Mouse (Mus musculus) MN1 (cell line): ENCODE data around the gene Spsb4.

Experiments
- DNase-seq: peaks from one replicate; pipeline ENCODE4 v3.0.0-alpha.2; 2016; ENCODE audit warnings: low spot score

Gene Spsb4

DNA sequence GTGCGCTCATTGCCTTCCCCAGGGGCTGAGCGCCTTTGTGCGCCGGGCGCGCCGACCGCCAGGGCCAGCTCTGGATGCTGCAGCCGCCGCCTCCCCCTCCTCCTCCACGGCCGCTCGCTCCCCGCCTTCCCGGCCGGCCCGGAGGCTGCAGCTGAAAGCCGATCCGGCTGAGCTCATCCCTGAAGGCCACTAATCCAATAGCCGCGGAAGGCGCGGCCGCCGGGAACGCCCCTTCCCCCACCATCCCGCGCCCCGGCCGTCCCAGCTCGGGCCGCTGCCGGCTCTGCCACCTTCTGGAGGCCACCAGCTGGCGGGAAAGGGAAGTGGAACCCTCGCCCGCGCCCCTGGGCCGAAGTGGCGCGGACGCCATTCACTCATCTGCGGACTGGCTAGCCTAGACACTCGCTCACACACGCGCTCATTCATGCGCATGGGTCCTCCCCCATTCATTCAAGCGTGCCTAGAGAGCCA, at the start of gene Spsb4:
Gene Spsb4, minus strand, starts transcription at position 167 of the 471 bp plus-strand sequence.
- peak; percentile 95 for DNase-seq

DNA sequence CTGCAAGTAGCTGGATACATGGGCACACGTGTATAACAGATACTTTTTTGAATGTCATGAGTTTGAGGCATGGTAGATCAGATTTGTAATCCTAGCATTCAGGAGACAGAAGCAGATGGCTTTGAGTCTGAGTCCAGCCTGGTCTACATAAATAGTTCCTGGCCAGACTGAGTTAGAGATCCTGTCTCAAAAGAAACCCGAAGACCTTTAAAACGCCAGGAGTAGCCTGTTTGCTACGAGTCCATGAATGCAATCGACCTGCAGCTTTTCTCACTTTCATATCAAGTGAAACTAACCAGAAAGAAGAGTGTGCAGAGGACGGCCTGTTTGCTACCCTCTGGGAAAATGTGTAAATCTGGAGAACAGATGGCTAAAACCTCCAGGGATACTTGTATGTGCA, 49.1 kb upstream of the Spsb4 start:
- no peak for DNase-seq

DNA sequence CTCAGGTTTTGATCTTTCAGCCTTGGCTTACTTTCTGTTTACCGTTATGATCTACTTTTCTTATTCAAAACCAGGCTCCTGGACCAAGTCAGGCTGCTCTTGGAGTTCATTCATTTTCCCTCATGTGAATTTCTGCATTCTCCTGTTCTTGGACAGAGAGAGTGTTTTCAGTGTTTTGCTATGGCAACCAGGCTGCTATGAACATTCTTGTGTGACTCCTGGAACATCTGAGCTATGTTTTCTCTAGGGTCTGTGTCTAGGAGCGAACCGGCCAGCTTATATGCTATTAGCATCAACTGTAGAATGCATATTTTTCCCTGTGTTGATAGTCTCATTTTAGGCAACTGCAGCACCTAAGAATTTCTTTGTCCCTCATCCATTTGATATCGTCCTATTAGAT, 47.2 kb upstream of the Spsb4 start:
- no peak for DNase-seq

DNA sequence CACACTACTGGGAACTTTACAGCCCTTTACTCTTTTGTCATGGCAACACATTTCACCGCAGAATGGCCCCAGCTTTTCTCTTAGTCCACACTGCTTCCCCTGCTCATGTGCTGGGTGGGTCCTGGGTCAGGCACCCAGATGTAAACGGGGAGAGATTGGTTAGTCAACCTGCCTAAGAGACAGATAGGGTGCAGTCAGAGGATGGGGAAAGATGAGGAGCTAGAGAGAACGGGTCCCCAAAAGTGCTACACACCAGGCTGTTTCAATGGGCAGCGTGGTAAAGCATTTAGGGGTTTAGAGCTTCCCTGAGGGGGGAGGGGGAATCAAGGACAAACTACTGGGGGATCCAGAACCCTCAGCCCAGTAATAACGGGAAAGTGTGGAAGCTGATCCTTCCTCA, 46.6 kb upstream of the Spsb4 start:
- DNase-seq = no peak

DNA sequence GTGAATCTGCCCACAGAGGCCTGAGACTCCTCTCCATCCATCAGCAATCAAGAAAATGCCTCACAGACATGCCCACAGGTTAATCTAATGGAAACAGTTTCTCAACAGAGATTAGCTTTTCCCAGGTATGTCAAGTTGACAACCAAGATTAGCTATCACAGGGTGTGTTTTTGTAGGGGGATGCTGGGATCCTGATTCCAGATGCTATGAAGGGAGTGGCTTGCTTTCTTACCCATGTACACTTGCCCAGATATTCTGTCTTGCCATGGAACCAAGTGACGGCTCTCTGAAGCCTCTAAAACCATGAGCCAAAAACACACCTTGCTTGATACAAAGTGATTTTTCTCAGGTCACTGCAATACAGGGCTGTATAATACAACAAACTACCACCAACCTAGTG, 45.5 kb upstream of the Spsb4 start:
- no peak for DNase-seq

DNA sequence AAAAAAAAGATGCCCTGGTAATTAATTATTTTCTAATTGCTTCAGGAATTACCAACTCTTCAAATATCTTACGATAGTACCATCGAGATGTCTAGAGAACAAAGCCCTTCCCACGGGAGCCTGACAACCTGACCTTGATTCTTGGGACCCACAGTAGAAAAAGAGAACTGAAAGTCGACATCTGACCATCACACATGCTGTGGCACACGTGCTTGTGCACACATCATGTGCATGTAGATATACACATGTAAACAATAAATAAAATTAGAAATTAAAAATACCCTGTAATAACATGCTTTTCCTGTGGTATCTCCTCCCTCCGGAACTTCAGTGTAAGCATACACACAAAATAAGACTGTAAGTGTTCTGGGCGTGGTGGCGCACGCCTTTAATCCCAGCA, 43.1 kb upstream of the Spsb4 start:
- no peak for DNase-seq

DNA sequence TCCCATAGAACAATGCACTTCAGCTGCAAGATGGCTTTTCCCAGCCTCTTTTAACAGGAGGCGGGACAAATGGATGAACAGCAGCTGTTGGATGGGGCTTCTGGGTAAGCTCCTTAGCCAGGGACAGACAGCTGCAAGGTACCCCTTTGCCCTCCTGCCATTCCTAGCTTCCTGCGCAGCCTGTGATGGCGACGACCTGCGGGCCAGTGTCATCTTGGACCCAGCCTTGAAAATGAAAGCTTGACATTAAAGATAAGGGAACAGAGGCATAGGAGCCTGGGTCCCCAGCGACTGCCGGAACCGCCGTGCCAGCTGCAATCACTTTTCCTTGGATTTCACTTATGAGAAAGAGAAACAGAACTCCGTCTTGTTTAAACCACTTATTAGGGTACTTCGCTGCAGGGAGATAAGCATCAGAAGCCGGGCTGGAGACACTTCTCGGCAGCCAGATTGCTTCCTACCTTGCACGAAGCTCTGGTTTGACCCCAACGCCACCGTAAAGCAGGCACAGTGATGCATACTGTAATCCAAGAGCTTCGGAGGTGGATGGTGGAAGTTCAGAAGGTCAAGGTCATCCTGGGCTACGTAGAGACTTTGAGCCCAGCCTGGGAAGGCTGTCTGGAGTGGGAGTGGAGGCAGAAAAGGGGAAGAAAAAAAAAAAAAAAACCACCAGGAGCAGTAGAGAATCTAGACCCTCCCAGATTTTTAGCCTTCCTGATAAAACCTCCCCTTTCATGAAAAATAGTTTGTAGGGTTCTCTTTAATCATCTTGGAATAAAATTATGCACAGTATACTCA, 38.1 kb upstream of the Spsb4 start:
- DNase-seq = peak; percentile 29

DNA sequence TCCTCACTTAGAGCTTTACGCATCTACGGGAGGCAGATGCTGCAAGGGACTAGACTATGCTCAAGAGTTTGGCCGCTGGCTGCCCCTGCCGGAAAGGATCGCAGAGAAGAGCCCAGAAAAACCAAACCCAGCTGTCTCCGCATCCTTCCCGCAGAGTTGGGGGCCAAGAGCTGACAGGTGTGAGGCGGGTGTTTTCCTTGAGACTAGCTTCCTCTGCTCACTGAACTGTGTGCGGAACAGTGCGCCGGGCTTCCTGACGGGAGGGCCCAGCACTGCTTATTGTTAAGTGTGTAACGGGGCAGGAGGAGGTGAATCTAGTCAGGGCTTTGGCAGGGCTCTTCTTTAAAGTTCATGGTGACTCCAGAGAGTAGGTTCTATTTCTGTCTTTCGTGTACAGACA, 37.3 kb upstream of the Spsb4 start:
- DNase-seq = no peak

DNA sequence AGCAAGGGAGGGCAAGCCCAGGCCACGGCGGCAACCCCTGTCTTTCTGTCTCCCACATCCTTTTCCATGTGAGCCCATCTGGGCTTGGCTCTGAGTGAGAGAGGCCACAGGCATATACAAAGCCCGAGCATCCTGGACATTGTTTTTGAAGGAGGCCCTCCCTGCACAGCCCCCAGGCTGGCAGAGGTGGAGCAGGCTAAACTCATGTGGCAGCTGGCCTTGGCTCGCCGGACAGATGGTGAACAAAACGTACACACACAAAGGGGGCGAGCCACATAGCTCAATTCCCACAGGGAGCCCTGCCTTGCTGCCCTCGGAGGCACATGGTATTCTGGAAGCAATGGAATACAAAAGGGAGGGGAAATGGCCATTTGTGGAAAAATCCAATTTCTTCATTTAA, 32.5 kb upstream of the Spsb4 start:
- DNase-seq = no peak

DNA sequence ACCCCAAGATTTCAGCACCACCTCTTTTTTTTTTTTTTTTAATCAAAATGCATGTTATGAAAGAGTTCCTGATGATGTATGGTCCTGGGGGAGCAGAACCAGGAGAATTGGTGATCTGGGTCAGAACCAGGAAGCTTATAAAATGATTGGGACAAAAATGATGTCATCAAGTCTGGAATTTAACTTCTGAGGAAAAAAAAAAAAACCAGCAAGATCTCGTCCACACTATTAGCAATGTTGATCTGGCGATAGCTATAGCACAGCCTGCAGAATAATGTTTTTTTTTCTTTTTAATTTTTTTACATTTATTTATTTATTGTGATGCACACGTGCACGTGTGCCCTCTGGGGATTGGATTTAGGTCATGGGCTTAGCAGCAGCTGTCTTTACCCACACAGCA, 27.6 kb upstream of the Spsb4 start:
- DNase-seq = no peak

DNA sequence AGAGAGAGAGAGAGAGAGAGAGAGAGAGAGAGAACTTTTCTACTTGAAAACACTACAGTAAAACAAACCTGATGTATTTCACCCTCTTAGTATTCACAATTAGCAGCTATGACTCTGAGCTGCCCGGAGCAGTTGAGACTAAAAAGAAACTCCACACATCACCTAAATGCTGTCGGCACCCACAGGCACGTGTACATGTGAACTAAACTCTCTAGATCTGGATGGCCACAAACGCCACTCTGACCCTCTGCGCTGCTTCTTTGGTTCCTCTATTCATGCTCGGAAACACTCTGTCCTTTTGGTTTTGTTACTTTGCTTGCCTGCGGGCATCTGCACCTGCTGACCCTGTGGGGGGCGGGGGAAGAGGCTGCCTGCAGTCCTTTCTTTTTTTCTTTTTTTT, 23.0 kb upstream of the Spsb4 start:
- DNase-seq = no peak

DNA sequence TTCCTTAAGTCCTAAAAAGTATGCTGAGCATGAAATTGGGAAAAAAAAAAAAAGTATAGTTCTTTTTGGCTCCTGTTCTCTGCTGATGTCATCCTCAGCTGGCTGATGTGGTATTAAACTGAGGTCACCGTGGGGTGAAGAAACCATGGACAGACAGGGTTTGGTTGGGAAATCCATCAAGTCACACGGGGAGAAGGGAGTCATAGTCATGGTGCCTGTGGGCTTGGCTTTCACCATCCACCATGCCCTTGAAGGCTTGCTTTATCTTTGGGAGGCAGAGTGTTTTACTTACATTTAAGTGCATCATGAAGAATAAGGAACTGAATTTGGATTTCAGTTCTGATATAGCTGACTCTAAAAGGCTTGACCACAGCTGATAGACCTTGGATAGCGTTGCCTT, 19.4 kb upstream of the Spsb4 start:
- DNase-seq = no peak

DNA sequence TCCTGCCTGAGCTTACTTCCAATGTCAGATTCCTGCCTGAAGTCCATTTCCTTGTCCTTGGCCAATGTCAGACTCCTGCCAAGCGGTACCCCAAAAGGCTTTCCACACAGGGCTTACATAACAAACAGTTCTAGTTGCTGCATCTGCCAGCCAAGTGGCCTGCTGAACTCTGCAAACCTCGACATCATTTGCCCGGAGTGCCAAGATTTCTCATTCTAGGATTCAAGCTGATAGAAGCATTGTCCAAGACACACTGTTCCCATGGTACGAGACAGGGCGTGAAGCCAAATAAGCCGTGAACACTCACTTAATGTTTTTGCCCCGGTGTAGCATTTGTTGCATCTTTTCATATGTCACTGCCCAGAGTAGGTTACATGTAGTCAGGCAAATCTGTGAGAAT, 18.0 kb upstream of the Spsb4 start:
- no peak for DNase-seq

DNA sequence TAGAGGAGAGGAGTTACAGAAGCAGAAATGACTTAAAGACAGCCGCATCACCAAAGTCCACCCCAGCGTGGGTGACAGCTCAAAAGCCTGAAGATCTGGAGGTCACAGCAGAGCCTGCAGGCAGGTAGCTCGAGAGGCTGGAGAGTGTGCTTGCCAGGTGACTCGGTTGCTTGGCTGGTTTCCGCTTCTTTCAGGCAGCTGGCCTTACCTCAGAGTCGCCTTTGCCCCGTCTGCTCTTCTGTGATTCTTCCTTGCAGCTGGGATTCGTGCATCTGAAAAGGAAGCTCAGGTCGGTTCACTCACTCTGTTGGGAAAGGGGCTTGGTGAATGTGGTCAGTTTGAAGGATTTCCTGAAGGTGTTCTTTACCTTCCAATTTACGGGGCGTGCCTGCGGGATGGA, 8.7 kb upstream of the Spsb4 start:
- no peak for DNase-seq

DNA sequence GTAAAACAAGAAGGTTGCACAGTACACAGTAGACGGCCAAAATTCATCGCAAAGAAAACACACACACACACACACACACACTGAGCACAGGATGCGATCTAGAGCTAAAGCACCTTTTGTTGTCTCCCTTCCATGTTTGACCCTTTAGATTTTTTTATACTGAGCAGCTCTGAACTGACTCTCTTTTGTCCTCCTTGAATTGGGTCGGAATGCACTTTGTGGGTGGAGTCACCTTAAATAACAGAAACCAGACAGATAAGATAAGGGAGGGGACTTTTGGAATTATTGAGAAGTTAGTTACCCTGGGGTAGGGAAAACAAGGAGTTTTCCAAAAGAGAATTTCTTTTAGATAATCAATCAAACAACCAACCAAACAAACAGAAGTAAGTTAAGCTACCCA, 7.4 kb upstream of the Spsb4 start:
- no peak for DNase-seq

DNA sequence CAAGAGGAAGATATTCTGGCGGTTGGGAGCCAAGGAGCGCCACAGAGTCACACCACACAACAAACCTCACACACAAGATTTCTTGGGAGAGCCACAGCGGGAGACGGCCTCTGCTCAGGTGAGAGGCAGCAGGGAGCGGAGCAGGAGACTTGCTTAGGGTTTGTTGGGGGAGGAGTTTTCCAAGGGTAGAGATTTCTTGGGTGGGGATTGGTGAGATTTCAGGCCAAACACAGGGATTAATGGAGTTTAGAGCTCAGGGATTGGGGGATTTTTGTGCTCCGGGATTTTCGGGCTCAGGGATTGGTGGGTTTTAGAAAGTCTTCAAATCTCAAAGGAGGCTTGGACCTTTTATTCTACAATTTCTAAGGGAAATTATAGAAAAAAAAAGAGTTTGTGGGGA, 5.8 kb upstream of the Spsb4 start:
- no peak for DNase-seq

DNA sequence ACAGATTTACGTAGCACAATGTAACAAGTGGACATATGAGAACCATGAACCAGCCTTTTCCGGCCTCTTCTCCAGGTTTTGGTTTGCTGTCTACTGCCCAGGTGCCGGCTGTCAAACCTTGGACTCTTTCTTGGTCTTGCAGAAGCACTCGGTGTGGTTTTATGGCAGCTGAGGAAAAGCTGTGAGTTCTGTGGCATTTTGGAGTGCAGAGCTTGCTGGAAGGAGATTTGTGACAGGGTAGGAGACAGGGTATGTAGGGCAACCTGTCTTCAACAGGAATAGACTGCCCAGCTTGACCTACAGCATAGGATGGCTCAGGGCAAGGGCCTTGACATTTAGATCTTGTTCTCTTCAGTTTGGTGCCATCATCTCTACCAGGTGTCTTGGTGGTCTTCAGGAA, 4.3 kb upstream of the Spsb4 start:
- DNase-seq = no peak

DNA sequence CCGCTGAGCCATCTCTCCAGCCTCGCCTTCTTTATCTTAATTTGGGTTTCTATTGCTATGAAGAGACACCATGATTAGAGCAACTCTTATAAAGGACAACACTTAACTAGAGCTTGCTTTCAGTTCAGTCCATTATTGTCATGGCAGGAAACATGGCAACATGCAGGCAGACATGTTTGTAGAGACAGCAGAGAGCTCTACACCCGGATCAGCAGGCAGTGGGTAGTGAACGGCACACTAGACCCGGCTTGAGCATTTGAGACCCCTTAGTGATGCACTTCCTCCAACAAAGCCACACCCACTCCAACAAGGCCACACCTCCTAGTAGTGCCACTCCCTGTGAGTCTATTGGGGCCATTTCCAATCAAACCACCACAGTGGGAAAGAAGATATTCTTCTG, 3.7 kb upstream of the Spsb4 start:
- no peak for DNase-seq

DNA sequence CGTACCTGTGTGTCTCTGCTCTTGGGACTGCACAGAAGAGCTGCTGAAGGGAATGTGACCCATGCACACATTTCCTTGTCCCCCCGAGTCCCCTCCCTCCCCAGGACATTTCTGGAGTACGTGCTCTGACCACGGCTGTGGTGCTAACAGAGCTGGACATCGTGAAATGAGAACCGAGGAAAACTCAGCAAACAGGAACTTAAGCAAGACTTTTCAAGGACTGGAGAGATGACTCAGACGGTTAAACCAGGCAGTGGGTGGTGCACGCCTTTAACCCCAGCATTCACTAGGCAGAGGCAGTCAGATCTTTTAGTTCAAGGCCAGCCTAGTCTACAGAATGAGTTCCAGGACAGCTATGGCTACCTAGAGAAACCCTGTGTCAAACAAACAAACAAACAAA, 1.5 kb upstream of the Spsb4 start:
- DNase-seq = no peak

DNA sequence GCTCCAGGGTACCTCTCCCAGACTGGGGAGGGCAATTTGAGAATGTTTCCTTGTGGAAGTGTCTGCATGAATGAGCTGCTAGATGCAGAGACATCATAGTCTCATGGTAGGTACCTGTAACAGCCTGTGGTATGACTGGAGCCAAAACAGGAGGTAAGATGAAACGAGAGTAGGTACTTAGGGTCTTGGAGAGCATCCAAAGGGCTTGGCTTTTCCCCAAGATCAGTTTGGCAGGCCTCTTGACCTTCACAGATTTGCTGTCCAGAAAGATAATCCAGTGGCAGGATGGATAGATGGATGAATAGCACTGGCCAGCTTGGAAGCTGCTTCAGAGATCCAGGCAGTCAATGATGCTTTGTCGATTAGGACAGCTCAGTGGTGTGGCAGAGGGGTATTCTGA, 1.0 kb upstream of the Spsb4 start:
- peak; percentile 27 for DNase-seq

DNA sequence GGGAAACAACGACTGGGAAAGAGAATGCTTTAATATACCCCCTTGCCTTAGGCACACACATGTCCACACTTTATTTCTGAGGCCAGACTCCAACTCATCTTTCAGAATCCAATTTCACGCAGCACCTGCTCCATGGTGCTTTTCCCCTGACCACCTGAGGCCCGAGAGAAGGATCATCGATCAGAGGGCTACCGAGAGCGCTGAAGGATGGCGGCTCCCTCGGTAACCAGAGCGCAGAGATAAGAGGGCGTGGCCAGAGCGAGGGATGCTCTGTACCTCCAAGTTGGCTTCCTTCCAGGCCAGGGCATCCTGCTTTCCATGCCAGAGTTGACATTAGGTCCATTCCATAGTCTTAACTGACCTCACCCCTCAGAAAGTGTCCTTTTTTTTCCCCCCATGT, 588 bp upstream of the Spsb4 start:
- peak; percentile 79 for DNase-seq

DNA sequence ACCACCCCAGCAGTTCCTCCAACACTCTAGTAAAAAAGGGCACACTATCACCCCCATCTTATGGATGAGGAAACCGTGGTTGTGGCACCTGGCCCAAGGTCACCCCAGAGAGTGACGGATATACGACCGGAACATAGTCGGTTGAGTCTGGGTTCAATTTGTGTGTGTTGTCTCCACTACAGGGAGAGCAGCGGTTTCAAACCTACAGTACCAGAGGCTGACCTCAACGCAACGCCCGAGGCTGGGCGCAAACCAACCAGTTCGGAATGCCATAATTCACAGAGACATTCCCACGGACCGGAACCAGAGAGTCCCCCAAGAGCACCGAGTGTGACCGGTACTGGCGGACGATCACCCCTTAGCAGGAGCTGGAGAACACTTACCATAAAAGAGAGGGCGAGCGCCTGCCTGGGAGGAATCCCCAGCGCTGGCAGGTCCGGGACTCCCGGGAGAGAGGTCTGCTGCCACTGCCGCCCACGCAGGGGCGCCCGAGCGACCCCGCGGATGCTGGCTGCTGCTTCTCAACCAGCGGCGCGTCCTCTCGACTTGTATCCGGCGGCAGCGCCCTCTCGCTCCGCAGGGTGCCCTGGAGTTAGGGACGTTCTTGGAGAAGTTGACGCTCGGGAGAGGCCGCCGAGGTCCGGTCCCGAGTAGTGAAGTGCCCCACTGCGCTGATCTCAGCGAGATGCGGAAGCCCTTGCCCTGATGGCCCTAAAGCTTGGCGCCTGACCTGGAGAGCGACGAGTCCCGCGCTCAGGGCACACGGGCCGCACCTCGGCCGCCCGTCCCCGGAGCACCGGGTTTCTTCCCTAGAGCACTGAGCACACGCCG, 617 bp downstream of the Spsb4 start:
- peak; percentile 87 for DNase-seq

DNA sequence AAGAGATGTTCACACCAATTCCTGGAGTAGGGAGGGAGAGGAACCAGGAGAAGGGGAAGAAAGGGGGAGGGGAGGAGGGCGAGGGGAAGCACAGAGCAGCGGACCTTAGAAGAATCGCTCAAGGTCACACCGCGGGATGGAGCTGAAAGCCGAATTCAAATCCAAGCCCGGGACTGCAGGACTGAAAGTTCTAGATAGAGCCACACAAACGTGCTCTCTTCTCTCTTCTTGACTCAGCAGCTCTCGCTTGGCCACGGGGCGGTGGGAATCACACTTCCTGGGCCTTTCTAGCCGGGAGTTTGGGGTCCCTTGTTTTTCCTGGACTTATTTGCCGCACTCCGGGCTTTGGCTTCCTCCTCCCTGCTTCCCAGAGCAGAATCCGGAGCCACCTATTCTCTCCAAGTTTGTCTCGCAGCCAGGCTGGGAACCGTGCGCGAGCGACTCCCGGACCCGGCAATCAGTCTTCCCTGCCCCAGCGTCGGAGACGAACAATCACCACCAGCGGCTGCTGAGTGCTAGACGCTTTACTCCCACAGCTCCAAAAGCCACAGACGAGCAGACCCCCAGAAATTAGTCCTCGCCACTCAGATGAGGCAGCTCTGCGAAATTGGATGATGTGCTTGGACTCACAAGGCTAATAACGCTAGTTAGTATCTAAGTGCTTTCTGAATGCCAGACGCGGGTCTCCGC, 1.4 kb downstream of the Spsb4 start:
- DNase-seq = peak; percentile 14
